Mouse (Mus musculus): ENCODE data around the gene Rhoq. TPM values are rescaled to one million over a fixed set of nuclear protein-coding genes. Genes with fewer than 3 reads are reported as not detected.

Gene Rhoq
- total and polyA plus RNA-seq, 3 experiments, result 70.7 to 138 (median 119) TPM

DNA sequence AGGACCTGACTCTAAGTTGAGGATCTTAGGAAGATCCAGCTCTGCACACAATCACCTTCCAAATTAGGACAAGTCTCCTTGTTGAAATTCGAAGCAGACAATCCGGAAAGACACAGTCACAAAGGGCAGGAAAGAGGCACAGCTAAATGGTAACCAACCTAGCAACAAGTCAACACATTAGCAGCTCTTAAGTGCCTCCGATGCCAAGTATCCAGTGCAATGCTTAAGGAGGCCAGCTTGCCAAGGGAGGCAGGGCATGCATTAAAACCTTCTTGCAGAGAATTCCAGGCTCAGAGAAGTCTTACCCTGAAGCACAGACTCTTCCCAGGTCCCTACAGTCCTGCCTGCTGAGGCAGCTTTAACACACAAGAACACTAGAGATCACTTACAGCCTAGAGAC, 38.2 kb upstream of the Rhoq start:
- no peak for DNase-seq
- intact Hi-C loops (cut with DNase I), result no loop called here
- TF ChIP-seq POLR2A (IDR thresholded peaks at IDR 0.05; ENCODE audit: insufficient read depth, low read depth, low read length) (no peak), EP300 (IDR thresholded peaks at IDR 0.05; ENCODE audit: insufficient read depth, low read depth, low read length) (no peak), CTCF (IDR thresholded peaks at IDR 0.05) (no peak)
- 43% methylated on average over 3 of the region's 3 CpGs for WGBS
- Histone ChIP-seq H3K79me2 (replicated peaks; ENCODE audit: control insufficient read depth, insufficient read depth, low read length) (no peaks in the 10 kb centered on the region), H3K4me1 (ENCODE audit: control insufficient read depth, insufficient read depth, low read length) (no peaks in the 10 kb centered on the region), H3K27ac (no peak overlapping the region), H3K4me3 (no peak overlapping the region), H3K36me3 (ENCODE audit: control insufficient read depth, insufficient read depth, low read length) (no peaks in the 10 kb centered on the region), H3K27me3 (ENCODE audit: control insufficient read depth, insufficient read depth, low read length) (no peaks in the 10 kb centered on the region), H3K9ac (ENCODE audit: low read depth, low read length) (no peak overlapping the region)

DNA sequence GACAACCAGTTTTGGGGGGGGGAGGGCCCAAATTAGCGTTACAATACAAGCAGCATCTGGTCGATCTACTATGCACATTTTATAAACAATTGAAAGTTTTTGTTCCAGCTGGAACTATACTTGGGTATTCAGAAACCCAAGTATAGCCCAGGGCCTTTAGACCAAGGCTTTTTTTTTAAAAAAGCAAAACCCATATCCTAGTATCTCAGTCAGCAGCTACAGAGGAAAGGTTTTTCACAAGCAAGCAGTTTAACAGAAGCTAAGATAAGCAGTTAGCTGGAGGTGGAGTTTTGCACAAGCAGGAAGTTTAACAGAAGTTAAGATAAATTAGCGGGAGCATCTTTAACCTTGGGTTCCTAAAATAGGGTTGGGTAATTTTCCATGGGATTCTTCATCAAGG, 36.0 kb upstream of the Rhoq start:
- no peak overlapping the region for H3K27ac ChIP-seq
- no peaks in the 10 kb centered on the region for H3K79me2 ChIP-seq (replicated peaks; ENCODE audit: control insufficient read depth, insufficient read depth, low read length)
- intact Hi-C loops (cut with DNase I), result no loop called here
- H3K36me3 ChIP-seq (ENCODE audit: control insufficient read depth, insufficient read depth, low read length), result no peaks in the 10 kb centered on the region
- no peak overlapping the region for H3K9ac ChIP-seq (ENCODE audit: low read depth, low read length)
- no peak overlapping the region for H3K4me3 ChIP-seq
- WGBS, result 78% methylated on average over 3 of the region's 3 CpGs
- H3K4me1 ChIP-seq (ENCODE audit: control insufficient read depth, insufficient read depth, low read length), result no peaks in the 10 kb centered on the region
- DNase-seq, result no peak
- H3K27me3 ChIP-seq (ENCODE audit: control insufficient read depth, insufficient read depth, low read length), result no peaks in the 10 kb centered on the region
- TF ChIP-seq POLR2A (IDR thresholded peaks at IDR 0.05; ENCODE audit: insufficient read depth, low read depth, low read length), result no peak
- no peak for TF ChIP-seq EP300 (IDR thresholded peaks at IDR 0.05; ENCODE audit: insufficient read depth, low read depth, low read length)
- no peak for TF ChIP-seq CTCF (IDR thresholded peaks at IDR 0.05)

DNA sequence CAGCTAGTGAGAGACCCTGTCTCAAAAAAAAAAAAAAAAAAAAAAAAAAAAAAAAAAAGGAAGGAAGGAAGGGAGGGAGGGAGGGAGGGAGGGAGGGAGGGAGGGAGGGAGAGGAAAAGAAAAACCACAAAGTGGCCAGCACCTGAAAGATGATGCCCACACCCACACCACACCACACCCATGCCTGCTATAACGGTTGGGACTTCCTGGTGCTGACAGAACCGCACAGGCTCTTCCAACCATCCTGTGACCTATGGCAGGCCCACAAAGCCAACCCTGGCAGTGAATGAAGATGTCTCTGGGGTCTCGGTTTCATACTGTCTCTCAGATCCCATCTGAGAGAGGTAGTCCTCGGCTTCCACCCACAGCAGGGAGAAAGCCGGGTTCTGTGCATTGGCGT, 33.5 kb upstream of the Rhoq start:
- no peaks in the 10 kb centered on the region for H3K27me3 ChIP-seq (ENCODE audit: control insufficient read depth, insufficient read depth, low read length)
- 71% methylated on average over 6 of the region's 6 CpGs for WGBS
- intact Hi-C loops (cut with DNase I), result no loop called here
- TF ChIP-seq EP300 (IDR thresholded peaks at IDR 0.05; ENCODE audit: insufficient read depth, low read depth, low read length), result no peak
- no peak for TF ChIP-seq CTCF (IDR thresholded peaks at IDR 0.05)
- no peak for TF ChIP-seq POLR2A (IDR thresholded peaks at IDR 0.05; ENCODE audit: insufficient read depth, low read depth, low read length)
- no peak overlapping the region for H3K4me3 ChIP-seq
- H3K36me3 ChIP-seq (ENCODE audit: control insufficient read depth, insufficient read depth, low read length), result no peaks in the 10 kb centered on the region
- H3K4me1 ChIP-seq (ENCODE audit: control insufficient read depth, insufficient read depth, low read length), result no peaks in the 10 kb centered on the region
- H3K9ac ChIP-seq (ENCODE audit: low read depth, low read length), result no peak overlapping the region
- DNase-seq, result no peak
- H3K79me2 ChIP-seq (replicated peaks; ENCODE audit: control insufficient read depth, insufficient read depth, low read length), result no peaks in the 10 kb centered on the region
- no peak overlapping the region for H3K27ac ChIP-seq

DNA sequence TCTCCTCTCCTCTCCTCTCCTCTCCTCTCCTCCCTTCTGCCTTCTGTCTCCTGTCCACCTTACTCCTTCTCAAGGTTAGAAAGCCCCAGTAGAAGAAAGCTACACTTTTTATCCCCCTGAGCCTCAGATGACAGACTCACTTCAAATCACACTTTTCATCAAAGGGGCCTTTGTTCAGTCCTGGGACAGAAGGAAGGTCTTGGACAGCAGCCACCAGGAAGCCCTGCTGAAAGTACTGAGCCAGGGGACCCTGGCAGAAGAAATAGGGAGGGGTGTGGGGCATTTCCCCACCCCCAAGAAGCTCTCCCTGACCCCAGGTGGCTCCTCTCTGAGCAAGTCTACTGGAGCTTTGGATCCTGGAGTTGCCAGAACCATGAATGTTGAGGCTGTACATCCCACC, 32.9 kb upstream of the Rhoq start:
- Histone ChIP-seq H3K27me3 (ENCODE audit: control insufficient read depth, insufficient read depth, low read length) (no peaks in the 10 kb centered on the region), H3K9ac (ENCODE audit: low read depth, low read length) (no peak overlapping the region), H3K4me1 (ENCODE audit: control insufficient read depth, insufficient read depth, low read length) (no peaks in the 10 kb centered on the region), H3K27ac (no peak overlapping the region), H3K79me2 (replicated peaks; ENCODE audit: control insufficient read depth, insufficient read depth, low read length) (no peaks in the 10 kb centered on the region), H3K36me3 (ENCODE audit: control insufficient read depth, insufficient read depth, low read length) (no peaks in the 10 kb centered on the region), H3K4me3 (no peak overlapping the region)
- no peak for TF ChIP-seq EP300 (IDR thresholded peaks at IDR 0.05; ENCODE audit: insufficient read depth, low read depth, low read length)
- TF ChIP-seq POLR2A (IDR thresholded peaks at IDR 0.05; ENCODE audit: insufficient read depth, low read depth, low read length), result no peak
- no peak for TF ChIP-seq CTCF (IDR thresholded peaks at IDR 0.05)
- intact Hi-C loops (cut with DNase I), result no loop called here
- no peak for DNase-seq

DNA sequence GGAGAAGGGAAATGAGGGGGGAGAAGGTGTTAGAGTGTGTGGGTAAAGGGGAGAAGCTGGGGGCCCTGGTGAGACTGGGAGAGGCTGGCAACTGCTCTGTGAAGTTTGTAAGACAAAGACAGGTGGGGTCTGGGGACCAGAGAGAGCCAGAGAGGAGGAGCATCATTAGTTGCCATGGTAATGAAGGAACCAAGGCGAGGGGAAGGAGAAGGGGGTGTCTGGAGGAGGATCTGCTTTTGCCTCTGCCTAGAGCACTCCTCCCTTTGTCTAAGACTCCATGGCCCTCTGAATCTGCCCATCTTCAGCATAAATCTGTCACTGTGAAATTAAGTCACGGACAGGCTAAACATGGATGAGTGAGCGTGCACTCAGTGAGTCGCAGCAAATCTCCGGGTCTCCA, 30.0 kb upstream of the Rhoq start:
- 62% methylated on average over 5 of the region's 5 CpGs for WGBS
- H3K4me1 ChIP-seq (ENCODE audit: control insufficient read depth, insufficient read depth, low read length), result peaks cover 2% of the 10 kb centered on the region; the same call in 1 of the 2 replicates
- no peak for DNase-seq
- TF ChIP-seq EP300 (IDR thresholded peaks at IDR 0.05; ENCODE audit: insufficient read depth, low read depth, low read length) (no peak), CTCF (IDR thresholded peaks at IDR 0.05) (no peak)
- H3K27me3 ChIP-seq (ENCODE audit: control insufficient read depth, insufficient read depth, low read length), result no peaks in the 10 kb centered on the region
- no peak overlapping the region for H3K4me3 ChIP-seq
- no peak overlapping the region for H3K9ac ChIP-seq (ENCODE audit: low read depth, low read length)
- intact Hi-C loops (cut with DNase I), result no loop called here
- H3K36me3 ChIP-seq (ENCODE audit: control insufficient read depth, insufficient read depth, low read length), result no peaks in the 10 kb centered on the region
- H3K27ac ChIP-seq, result no peak overlapping the region
- H3K79me2 ChIP-seq (replicated peaks; ENCODE audit: control insufficient read depth, insufficient read depth, low read length), result no peaks in the 10 kb centered on the region

DNA sequence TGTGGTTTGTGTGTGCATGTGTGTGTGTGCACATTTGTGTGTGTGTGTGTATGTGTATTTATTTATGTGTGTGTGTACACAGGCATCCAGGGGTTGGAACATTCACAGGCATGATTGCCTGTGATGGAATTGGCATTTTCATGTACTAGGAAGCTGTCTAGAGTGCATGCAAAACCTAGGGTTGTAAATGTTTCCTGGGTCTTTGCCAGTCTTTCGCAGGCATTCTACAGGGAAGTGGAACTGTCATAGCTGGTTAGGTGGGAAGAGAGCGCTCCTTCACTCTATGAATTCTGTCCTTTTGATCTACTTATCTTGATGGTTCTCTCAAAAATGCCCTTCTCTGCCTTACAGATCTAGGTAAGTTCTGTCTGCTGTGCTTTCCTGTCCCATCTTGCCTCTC, 25.8 kb upstream of the Rhoq start:
- no peak overlapping the region for H3K27ac ChIP-seq
- H3K9ac ChIP-seq (ENCODE audit: low read depth, low read length), result no peak overlapping the region
- no peak for TF ChIP-seq EP300 (IDR thresholded peaks at IDR 0.05; ENCODE audit: insufficient read depth, low read depth, low read length)
- TF ChIP-seq POLR2A (IDR thresholded peaks at IDR 0.05; ENCODE audit: insufficient read depth, low read depth, low read length), result no peak
- TF ChIP-seq CTCF (IDR thresholded peaks at IDR 0.05), result no peak
- peaks cover 2% of the 10 kb centered on the region; the same call in 1 of the 2 replicates for H3K4me1 ChIP-seq (ENCODE audit: control insufficient read depth, insufficient read depth, low read length)
- H3K79me2 ChIP-seq (replicated peaks; ENCODE audit: control insufficient read depth, insufficient read depth, low read length), result no peaks in the 10 kb centered on the region
- WGBS, result 52% methylated on average over 2 of the region's 2 CpGs
- no peaks in the 10 kb centered on the region for H3K27me3 ChIP-seq (ENCODE audit: control insufficient read depth, insufficient read depth, low read length)
- H3K36me3 ChIP-seq (ENCODE audit: control insufficient read depth, insufficient read depth, low read length), result no peaks in the 10 kb centered on the region
- intact Hi-C loops (cut with DNase I), result no loop called here
- H3K4me3 ChIP-seq, result no peak overlapping the region
- DNase-seq, result no peak

Measured in heart, adult 2 months (tissue).